Mouse (Mus musculus): ENCODE data around the gene Gm498. TPM values are rescaled to one million over a fixed set of nuclear protein-coding genes. Genes with fewer than 3 reads are reported as not detected.

The Gm498 gene
- polyA plus RNA-seq, 2 experiments: not detected

GRCm38 (mm10) chr7:143826985-143827384 is 39.7 kb upstream of the Gm498 start:
- WGBS (ENCODE audit: insufficient replicate concordance): 70% methylated on average over 2 of the region's 2 CpGs
- ATAC-seq (ENCODE audit: insufficient read depth): no peak
- Histone ChIP-seq H3K4me3 (ENCODE audit: insufficient read depth in 1 of 2, low read depth in 2 of 2, low read length in 2 of 2) (no peak overlapping the region), H3K4me1 (replicated peaks; ENCODE audit: control insufficient read depth in 2 of 2, insufficient read depth in 2 of 2, low read length in 1 of 2) (peaks cover 2 to 18% of the 10 kb centered on the region in 2 experiments), H3K27me3 (ENCODE audit: control insufficient read depth, insufficient read depth, low read length) (no peaks in the 10 kb centered on the region), H3K4me2 (ENCODE audit: low read depth) (no peak overlapping the region), H3K36me3 (replicated peaks; ENCODE audit: control insufficient read depth, insufficient read depth, low read depth) (no peaks in the 10 kb centered on the region), H3K9ac (replicated peaks) (no peak overlapping the region), H3K27ac (no peak overlapping the region), H3K9me3 (ENCODE audit: control insufficient read depth, low read length) (no peaks in the 10 kb centered on the region)
- DNase-seq (ENCODE audit: low read depth in 3 of 3, low spot score in 3 of 3): no peak
- TF ChIP-seq EP300 (IDR thresholded peaks at IDR 0.05; ENCODE audit: low read depth): no peak
- no peak for TF ChIP-seq CTCF (IDR thresholded peaks at IDR 0.05; ENCODE audit: low read depth)

GRCm38 (mm10) chr7:143829504-143830331 is 36.9 kb upstream of the Gm498 start:
- WGBS (ENCODE audit: insufficient replicate concordance): 1% methylated on average over 37 of the region's 37 CpGs
- Histone ChIP-seq H3K9me3 (ENCODE audit: control insufficient read depth, low read length) (no peaks in the 10 kb centered on the region), H3K27ac (peak overlapping the region; percentile 82), H3K4me1 (replicated peaks; ENCODE audit: control insufficient read depth in 2 of 2, insufficient read depth in 2 of 2, low read length in 1 of 2) (peaks cover 0 to 16% of the 10 kb centered on the region in 2 experiments; a peak in 3 of 4 replicates), H3K4me2 (ENCODE audit: low read depth) (peak overlapping the region; percentile 90), H3K4me3 (ENCODE audit: insufficient read depth in 1 of 2, low read depth in 2 of 2, low read length in 2 of 2) (peak overlapping the region; percentile 79 to 84), H3K36me3 (replicated peaks; ENCODE audit: control insufficient read depth, insufficient read depth, low read depth) (no peaks in the 10 kb centered on the region), H3K9ac (replicated peaks) (peak overlapping the region; percentile 79), H3K27me3 (ENCODE audit: control insufficient read depth, insufficient read depth, low read length) (no peaks in the 10 kb centered on the region)
- DNase-seq (ENCODE audit: low read depth in 3 of 3, low spot score in 3 of 3) (peak; percentile 95 to 96 (median 95)), ATAC-seq (ENCODE audit: insufficient read depth) (peak; percentile 94)
- TF ChIP-seq EP300 (IDR thresholded peaks at IDR 0.05; ENCODE audit: low read depth) (no peak), CTCF (IDR thresholded peaks at IDR 0.05; ENCODE audit: low read depth) (peak; percentile 92)

- Histone ChIP-seq H3K27me3 (ENCODE audit: control insufficient read depth, insufficient read depth, low read length) (no peaks in the 10 kb centered on the region), H3K36me3 (replicated peaks; ENCODE audit: control insufficient read depth, insufficient read depth, low read depth) (no peaks in the 10 kb centered on the region), H3K9ac (replicated peaks) (peak overlapping the region; percentile 56), H3K4me2 (ENCODE audit: low read depth) (peak overlapping the region; percentile 90), H3K27ac (no peak overlapping the region), H3K9me3 (ENCODE audit: control insufficient read depth, low read length) (no peaks in the 10 kb centered on the region), H3K4me3 (ENCODE audit: insufficient read depth in 1 of 2, low read depth in 2 of 2, low read length in 2 of 2) (peak overlapping the region; percentile 57 to 79), H3K4me1 (replicated peaks; ENCODE audit: control insufficient read depth in 2 of 2, insufficient read depth in 2 of 2, low read length in 1 of 2) (peaks cover 0 to 22% of the 10 kb centered on the region in 2 experiments; a peak in 3 of 4 replicates)
- ATAC-seq (ENCODE audit: insufficient read depth): no peak
- TF ChIP-seq CTCF (IDR thresholded peaks at IDR 0.05; ENCODE audit: low read depth) (no peak), EP300 (IDR thresholded peaks at IDR 0.05; ENCODE audit: low read depth) (no peak)
- WGBS (ENCODE audit: insufficient replicate concordance): 10% methylated on average over 6 of the region's 6 CpGs
- no peak for DNase-seq (ENCODE audit: low read depth in 3 of 3, low spot score in 3 of 3)
Observed at GRCm38 (mm10) chr7:143830399-143830798, 36.2 kb upstream of the Gm498 start.

GRCm38 (mm10) chr7:143832196-143832595 is 34.4 kb upstream of the Gm498 start:
- 66% methylated on average over 8 of the region's 8 CpGs for WGBS (ENCODE audit: insufficient replicate concordance)
- Histone ChIP-seq H3K9ac (replicated peaks) (no peak overlapping the region), H3K4me1 (replicated peaks; ENCODE audit: control insufficient read depth in 2 of 2, insufficient read depth in 2 of 2, low read length in 1 of 2) (peaks cover 0 to 23% of the 10 kb centered on the region in 2 experiments; a peak in 3 of 4 replicates), H3K27ac (no peak overlapping the region), H3K36me3 (replicated peaks; ENCODE audit: control insufficient read depth, insufficient read depth, low read depth) (no peaks in the 10 kb centered on the region), H3K4me3 (ENCODE audit: insufficient read depth in 1 of 2, low read depth in 2 of 2, low read length in 2 of 2) (no peak overlapping the region), H3K4me2 (ENCODE audit: low read depth) (no peak overlapping the region), H3K27me3 (ENCODE audit: control insufficient read depth, insufficient read depth, low read length) (no peaks in the 10 kb centered on the region), H3K9me3 (ENCODE audit: control insufficient read depth, low read length) (no peaks in the 10 kb centered on the region)
- no peak for TF ChIP-seq CTCF (IDR thresholded peaks at IDR 0.05; ENCODE audit: low read depth)
- ATAC-seq (ENCODE audit: insufficient read depth) (no peak), DNase-seq (ENCODE audit: low read depth in 3 of 3, low spot score in 3 of 3) (no peak)

- Histone ChIP-seq H3K4me2 (ENCODE audit: low read depth) (no peak overlapping the region), H3K4me1 (replicated peaks; ENCODE audit: control insufficient read depth in 2 of 2, insufficient read depth in 2 of 2, low read length in 1 of 2) (peaks cover 0 to 23% of the 10 kb centered on the region in 2 experiments; a peak in 3 of 4 replicates), H3K36me3 (replicated peaks; ENCODE audit: control insufficient read depth, insufficient read depth, low read depth) (no peaks in the 10 kb centered on the region), H3K9ac (replicated peaks) (no peak overlapping the region), H3K27ac (no peak overlapping the region), H3K27me3 (ENCODE audit: control insufficient read depth, insufficient read depth, low read length) (no peaks in the 10 kb centered on the region), H3K9me3 (ENCODE audit: control insufficient read depth, low read length) (no peaks in the 10 kb centered on the region), H3K4me3 (ENCODE audit: insufficient read depth in 1 of 2, low read depth in 2 of 2, low read length in 2 of 2) (no peak overlapping the region)
- TF ChIP-seq CTCF (IDR thresholded peaks at IDR 0.05; ENCODE audit: low read depth) (no peak), EP300 (IDR thresholded peaks at IDR 0.05; ENCODE audit: low read depth) (no peak)
- DNase-seq (ENCODE audit: low read depth in 3 of 3, low spot score in 3 of 3): no peak
- ATAC-seq (ENCODE audit: insufficient read depth): no peak
- 76% methylated on average over 2 of the region's 2 CpGs for WGBS (ENCODE audit: insufficient replicate concordance)
Observed at GRCm38 (mm10) chr7:143832611-143833010, 34.0 kb upstream of the Gm498 start.
